Mouse (Mus musculus): ENCODE measurements around the gene Gm49450.

Gm49450 gene

GRCm38 (mm10) chr15:98891198-98891742, 62.1 kb downstream of the Gm49450 start:
- DNase-seq (ENCODE audit: low spot score), result no peak

- DNase-seq (ENCODE audit: low spot score), result no peak
These were observed 65.8 kb downstream of the Gm49450 start for GRCm38 (mm10) chr15:98887526-98887925.

- no peak for DNase-seq (ENCODE audit: low spot score)
These were observed 66.5 kb downstream of the Gm49450 start for GRCm38 (mm10) chr15:98886667-98887387.

- no peak for DNase-seq (ENCODE audit: low spot score)
These were observed 69.2 kb downstream of the Gm49450 start for GRCm38 (mm10) chr15:98884106-98884505.

- DNase-seq (ENCODE audit: low spot score), result no peak
These were observed 69.7 kb downstream of the Gm49450 start for GRCm38 (mm10) chr15:98883661-98884060.
